Mouse (Mus musculus): ENCODE measurements around the gene Kcnab1.

GRCm38 (mm10) chr3:65124975-65125374 lies 15.8 kb downstream of the Kcnab1 start:
- no peak for TF ChIP-seq CTCF (IDR thresholded peaks at IDR 0.05; ENCODE audit: extremely low read depth, insufficient read length, insufficient replicate concordance, low read depth, low read length)
- TF ChIP-seq POLR2A (IDR thresholded peaks at IDR 0.05; ENCODE audit: low read depth, low read length): no peak
